ENCODE assay signal across 9 mouse cellular contexts in genomic region chr19:56349295-56349694, GRCm38 (mm10). TPM values are rescaled to one million over a fixed set of nuclear protein-coding genes. Genes with fewer than 3 reads are reported as not detected.
DNase-seq lines count a peak whose midpoint lies in the region; TF ChIP-seq lines count a peak whose summit lies in the region.
"Had no signal": no experiment of that assay in that cellular context is flagged by ENCODE, and none has a peak within 500 bp of the region (broad histone marks: within the 10 kb centered on the region; RNA-seq: fewer than 3 reads in every experiment).

No protein-coding gene starts in this region.

- H3K4me1 ChIP-seq in cortical plate, adult 2 months (ENCODE audit: control insufficient read depth, insufficient read depth, low read length) = no peaks in the 10 kb centered on the region

- peak; percentile 66 for DNase-seq in embryo, embryonic 10 days (ENCODE audit: low spot score)
- no peak for DNase-seq in embryo, embryonic 9.5 days (ENCODE audit: extremely low spot score)
- DNase-seq in 3T3-L1 (ENCODE audit: low read depth, low spot score) = peak; percentile 34
- peak; percentile 41 for DNase-seq in lung, postnatal 10 days
- DNase-seq in right cerebral cortex, postnatal 14 days = no peak
- no peak for DNase-seq in gastrocnemius, adult 18-20 months (ENCODE audit: low spot score)
- no peak for DNase-seq in heart, postnatal 36 days

- H3K4me3 ChIP-seq in cortical plate, adult 2 months (ENCODE audit: insufficient read depth, low read length) = no peak overlapping the region
- H3K4me3 ChIP-seq: embryonic facial prominence, embryonic 15.5 days had no signal

- no peak overlapping the region for H3K27ac ChIP-seq in cortical plate, adult 2 months (ENCODE audit: insufficient read depth, low read length)
- H3K27ac ChIP-seq: embryonic facial prominence, embryonic 15.5 days had no signal

- TF ChIP-seq POLR2A in cortical plate, adult 2 months (IDR thresholded peaks at IDR 0.05; ENCODE audit: extremely low read depth, insufficient read depth, low read length) = no peak

- 0 out of 2 replicates have a peak, but pooled peaks have one; percentile 3 for TF ChIP-seq CTCF in cortical plate, adult 2 months (IDR thresholded peaks at IDR 0.05; ENCODE audit: extremely low read depth, insufficient read depth, low read length)

- intact Hi-C loops in heart, postnatal 36 days (cut with DNase I) = no loop called here

RNA-seq across cellular contexts. Expression of gene Nrap, which starts 40.5 kb away (rescaled TPM):
- 0.38 and 0.40 TPM in 2 replicates for polyA plus RNA-seq in cortical plate, adult 2 months (2012; rRNA removed)
- total RNA-seq in gastrocnemius, adult 18-20 months (2021) = 1,000 to 10,000 TPM; 1,001 to 1,024 TPM
- total RNA-seq in heart, postnatal 36 days (2021) = 100 to 1,000 TPM; 359 to 393 TPM

RNA-seq across cellular contexts. Expression of gene Casp7, which starts 47.6 kb away (rescaled TPM):
- polyA plus RNA-seq in cortical plate, adult 2 months (2012; rRNA removed) = 4.4 TPM in 2 replicates
- 1 to 10 TPM; 3.3 to 3.7 TPM for total RNA-seq in gastrocnemius, adult 18-20 months (2021)
- 10 to 100 TPM in 1 of 2 experiments, 1 to 10 TPM in 1; 9.9 to 12.9 TPM for total RNA-seq in heart, postnatal 36 days (2021)

Comparison
In these comparisons a context has a peak if more than half of its experiments do, and no peak if none do; other contexts are left out.
1. DNase-seq: peak in embryo, embryonic 10 days (single experiment), 3T3-L1 (single experiment) and lung, postnatal 10 days (single experiment); none in embryo, embryonic 9.5 days (single experiment), right cerebral cortex, postnatal 14 days (single experiment), gastrocnemius, adult 18-20 months (single experiment) and heart, postnatal 36 days (0 of 2).